Mouse (Mus musculus): ENCODE measurements around the gene Chaf1a. TPM values are rescaled to one million over a fixed set of nuclear protein-coding genes. Genes with fewer than 3 reads are reported as not detected.

Gene Chaf1a
- polyA plus RNA-seq (2015; fragmentation: Nextera tagmentation; extraction: Ambion mirVana), result 4.9 and 6.5 TPM in 2 replicates

DNA sequence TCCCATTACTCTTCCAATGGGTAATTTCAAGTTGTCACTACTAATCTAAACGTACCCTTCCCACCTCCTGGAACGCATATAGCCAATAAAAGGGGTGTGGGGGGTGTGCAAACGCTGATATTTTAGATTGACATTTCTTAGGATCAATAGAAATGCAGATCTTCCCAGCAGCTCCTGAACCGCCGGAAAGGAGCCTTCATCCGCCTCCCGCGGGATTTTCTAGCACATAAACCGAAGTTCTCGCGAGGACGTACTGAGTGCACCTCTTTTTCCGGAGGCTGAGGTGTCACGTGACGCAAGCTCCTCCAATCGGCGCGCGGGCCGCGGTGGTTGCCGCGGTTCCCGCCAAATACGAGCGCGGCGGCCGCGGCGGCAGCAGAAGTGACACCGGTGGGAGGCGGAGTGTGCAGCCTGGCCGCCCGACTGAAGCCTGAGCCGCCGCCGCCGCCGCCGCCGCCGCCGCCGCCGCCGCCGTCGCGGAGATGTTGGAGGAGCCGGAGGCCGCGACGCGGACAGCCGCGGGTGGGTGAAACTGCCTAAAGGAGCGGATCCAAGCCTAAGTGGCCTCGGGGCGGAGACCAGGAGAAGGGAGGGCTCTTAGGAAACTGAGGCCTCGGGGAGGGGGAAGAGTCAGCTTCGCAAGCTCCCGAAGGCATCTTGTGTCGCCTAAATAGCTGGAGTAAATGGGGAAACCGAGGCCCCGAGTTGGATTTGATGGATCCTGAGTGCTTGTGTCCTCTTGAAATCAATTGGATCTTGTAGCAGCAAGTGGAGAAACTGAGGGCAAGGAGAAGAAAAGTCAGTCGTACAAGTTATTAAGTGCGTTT is at the start of gene Chaf1a:
Gene Chaf1a (plus strand): TSS at position 410 of the 827 bp plus-strand sequence.
- Histone ChIP-seq H3K36me3 (replicated peaks; ENCODE audit: insufficient read depth, low read length) (peaks cover 8% of the 10 kb centered on the region; the same call in 1 of the 2 replicates), H3K4me2 (ENCODE audit: low read depth, low read length) (peak within 1 kb of the TSS; percentile 95), H3K4me3 (ENCODE audit: low read depth, low read length) (peak within 1 kb of the TSS; percentile 77), H3K27ac (ENCODE audit: low read depth) (peak within 1 kb of the TSS; percentile 82), H3K4me1 (ENCODE audit: insufficient read depth) (peaks cover 13% of the 10 kb centered on the region), H3K9me3 (ENCODE audit: low read length) (no peaks in the 10 kb centered on the region), H3K27me3 (ENCODE audit: insufficient read depth, low read length) (no peaks in the 10 kb centered on the region), H3K9ac (replicated peaks) (peak within 1 kb of the TSS; percentile 81)
- ATAC-seq (peak; percentile 76), DNase-seq (peak; percentile 96)
- TF ChIP-seq EP300 (IDR thresholded peaks at IDR 0.05; ENCODE audit: low read depth) (peak; percentile 69; the same call in 1 of the 2 replicates), CTCF (IDR thresholded peaks at IDR 0.05; ENCODE audit: low read depth) (no peak)
- WGBS (ENCODE audit: insufficient replicate concordance), result 0% methylated on average over 56 of the region's 68 CpGs

GRCm38 (mm10) chr17:55996007-55996406 is 44.2 kb upstream of the Chaf1a start:
- no peak for TF ChIP-seq CTCF (IDR thresholded peaks at IDR 0.05; ENCODE audit: low read depth)
- TF ChIP-seq EP300 (IDR thresholded peaks at IDR 0.05; ENCODE audit: low read depth), result no peak
- H3K9ac ChIP-seq (replicated peaks), result no peak overlapping the region
- no peak overlapping the region for H3K4me2 ChIP-seq (ENCODE audit: low read depth, low read length)
- no peak overlapping the region for H3K4me3 ChIP-seq (ENCODE audit: low read depth, low read length)
- H3K36me3 ChIP-seq (replicated peaks; ENCODE audit: insufficient read depth, low read length), result 0 out of 2 replicates have a peak, but pooled peaks cover 3% of the 10 kb centered on the region
- 84% methylated on average over 15 of the region's 15 CpGs for WGBS (ENCODE audit: insufficient replicate concordance)
- no peaks in the 10 kb centered on the region for H3K4me1 ChIP-seq (ENCODE audit: insufficient read depth)
- DNase-seq (no peak), ATAC-seq (no peak)
- no peak overlapping the region for H3K27ac ChIP-seq (ENCODE audit: low read depth)
- H3K9me3 ChIP-seq (ENCODE audit: low read length), result no peaks in the 10 kb centered on the region
- 0 out of 2 replicates have a peak, but pooled peaks cover 3% of the 10 kb centered on the region for H3K27me3 ChIP-seq (ENCODE audit: insufficient read depth, low read length)

- Histone ChIP-seq H3K36me3 (replicated peaks; ENCODE audit: insufficient read depth, low read length) (0 out of 2 replicates have a peak, but pooled peaks cover 3% of the 10 kb centered on the region), H3K9me3 (ENCODE audit: low read length) (no peaks in the 10 kb centered on the region), H3K9ac (replicated peaks) (no peak overlapping the region), H3K4me3 (ENCODE audit: low read depth, low read length) (no peak overlapping the region), H3K27ac (ENCODE audit: low read depth) (no peak overlapping the region), H3K27me3 (ENCODE audit: insufficient read depth, low read length) (0 out of 2 replicates have a peak, but pooled peaks cover 4% of the 10 kb centered on the region), H3K4me1 (ENCODE audit: insufficient read depth) (no peaks in the 10 kb centered on the region), H3K4me2 (ENCODE audit: low read depth, low read length) (no peak overlapping the region)
- TF ChIP-seq CTCF (IDR thresholded peaks at IDR 0.05; ENCODE audit: low read depth) (no peak), EP300 (IDR thresholded peaks at IDR 0.05; ENCODE audit: low read depth) (no peak)
- DNase-seq (no peak), ATAC-seq (no peak)
- 21% methylated on average over 30 of the region's 30 CpGs for WGBS (ENCODE audit: insufficient replicate concordance)
Measured at GRCm38 (mm10) chr17:55999794-56000499, 40.3 kb upstream of the Chaf1a start.

GRCm38 (mm10) chr17:56003000-56003399 is 37.2 kb upstream of the Chaf1a start:
- H3K4me3 ChIP-seq (ENCODE audit: low read depth, low read length), result no peak overlapping the region
- 0 out of 2 replicates have a peak, but pooled peaks cover 4% of the 10 kb centered on the region for H3K27me3 ChIP-seq (ENCODE audit: insufficient read depth, low read length)
- H3K9me3 ChIP-seq (ENCODE audit: low read length), result no peaks in the 10 kb centered on the region
- H3K27ac ChIP-seq (ENCODE audit: low read depth), result no peak overlapping the region
- TF ChIP-seq EP300 (IDR thresholded peaks at IDR 0.05; ENCODE audit: low read depth) (no peak), CTCF (IDR thresholded peaks at IDR 0.05; ENCODE audit: low read depth) (no peak)
- 44% methylated on average over 3 of the region's 3 CpGs for WGBS (ENCODE audit: insufficient replicate concordance)
- ATAC-seq (no peak), DNase-seq (no peak)
- 0 out of 2 replicates have a peak, but pooled peaks cover 3% of the 10 kb centered on the region for H3K36me3 ChIP-seq (replicated peaks; ENCODE audit: insufficient read depth, low read length)
- H3K9ac ChIP-seq (replicated peaks), result no peak overlapping the region
- peaks cover 10% of the 10 kb centered on the region for H3K4me1 ChIP-seq (ENCODE audit: insufficient read depth)
- no peak overlapping the region for H3K4me2 ChIP-seq (ENCODE audit: low read depth, low read length)

DNA sequence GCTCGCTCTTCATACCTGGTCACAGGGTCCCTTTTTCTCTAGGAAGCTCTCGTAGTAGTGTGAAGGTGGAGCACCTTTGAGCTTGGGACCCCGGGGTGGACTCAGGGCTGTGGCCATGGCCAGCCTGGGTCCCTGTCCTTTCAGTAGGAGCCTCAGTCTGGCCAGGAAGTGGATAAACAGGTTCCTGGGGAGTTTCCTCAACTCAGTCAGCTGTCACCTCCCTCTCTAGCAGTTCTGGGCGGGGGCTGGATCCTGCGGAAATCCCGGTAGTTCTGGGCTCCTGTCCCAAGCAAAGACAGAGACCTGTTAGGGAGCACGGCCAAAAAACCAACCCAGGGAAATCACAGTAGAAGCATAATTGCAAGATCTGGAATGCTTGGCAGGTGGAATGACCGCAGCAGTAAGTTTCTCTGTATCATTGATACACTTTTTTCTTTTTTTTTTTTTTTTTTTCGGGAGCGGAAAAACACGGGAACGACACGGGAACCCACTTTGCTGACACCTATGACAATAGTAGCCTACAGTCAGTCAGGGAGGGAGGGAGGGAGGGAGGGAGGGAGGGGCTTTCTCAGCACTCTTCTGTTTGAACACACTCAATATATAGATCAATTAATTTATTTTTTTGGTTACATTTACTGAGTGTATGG is 34.7 kb upstream of the Chaf1a start, which contains the start of the genes Stap2 and Mpnd:
Gene Stap2 (minus strand): TSS at position 170 of the 647 bp plus-strand sequence.
Gene Mpnd (plus strand): TSS at position 297 of the 647 bp plus-strand sequence.
- peak within 1 kb of the TSS; percentile 42 for H3K9ac ChIP-seq (replicated peaks)
- H3K4me3 ChIP-seq (ENCODE audit: low read depth, low read length), result peak within 1 kb of the TSS; percentile 32
- 0 out of 2 replicates have a peak, but pooled peaks cover 4% of the 10 kb centered on the region for H3K27me3 ChIP-seq (ENCODE audit: insufficient read depth, low read length)
- 35% methylated on average over 13 of the region's 13 CpGs for WGBS (ENCODE audit: insufficient replicate concordance)
- peaks cover 24% of the 10 kb centered on the region for H3K4me1 ChIP-seq (ENCODE audit: insufficient read depth)
- peak; percentile 18 for ATAC-seq
- no peaks in the 10 kb centered on the region for H3K9me3 ChIP-seq (ENCODE audit: low read length)
- peak within 1 kb of the TSS; percentile 47 for H3K4me2 ChIP-seq (ENCODE audit: low read depth, low read length)
- H3K36me3 ChIP-seq (replicated peaks; ENCODE audit: insufficient read depth, low read length), result no peaks in the 10 kb centered on the region
- TF ChIP-seq EP300 (IDR thresholded peaks at IDR 0.05; ENCODE audit: low read depth), result no peak
- TF ChIP-seq CTCF (IDR thresholded peaks at IDR 0.05; ENCODE audit: low read depth), result no peak
- H3K27ac ChIP-seq (ENCODE audit: low read depth), result peak within 1 kb of the TSS; percentile 65
- peak; percentile 60 for DNase-seq
